Comparison of ENCODE assay signal across 19 mouse cellular contexts in genomic region chr7:37376207-37376606, GRCm38 (mm10).
A peak's percentile ranks its signal among the peaks of the same experiment; 100 is the strongest.
DNase-seq lines count a peak whose midpoint lies in the region; ATAC-seq lines count a peak whose summit lies in the region.
"Had no signal": no experiment of that assay in that cellular context is flagged by ENCODE, and none has a peak within 500 bp of the region (broad histone marks: within the 10 kb centered on the region; RNA-seq: fewer than 3 reads in every experiment).

No protein-coding gene starts in this region.

- 14% methylated on average over 6 of the region's 6 CpGs for WGBS in forebrain, embryonic 10.5 days
- 16% methylated on average over 6 of the region's 6 CpGs for WGBS in forebrain, embryonic 15.5 days
- 6% methylated on average over 6 of the region's 6 CpGs for WGBS in midbrain, embryonic 11.5 days
- 8% methylated on average over 6 of the region's 6 CpGs for WGBS in midbrain, embryonic 16.5 days
- 4% methylated on average over 6 of the region's 6 CpGs for WGBS in limb, embryonic 10.5 days

- H3K4me3 ChIP-seq in forebrain, embryonic 10.5 days: no peak overlapping the region
- H3K4me3 ChIP-seq in forebrain, embryonic 15.5 days: no peak overlapping the region
- H3K4me3 ChIP-seq in midbrain, embryonic 11.5 days (ENCODE audit: low read depth, low read length): no peak overlapping the region
- no peak overlapping the region for H3K4me3 ChIP-seq in midbrain, embryonic 16.5 days (ENCODE audit: low read depth, low read length)
- H3K4me3 ChIP-seq in limb, embryonic 10.5 days: peak overlapping the region; percentile 15
- H3K4me3 ChIP-seq: heart, adult 2 months had no signal

- DNase-seq in forebrain, embryonic 10.5 days (ENCODE audit: extremely low spot score, low spot score): no peak
- DNase-seq in midbrain, embryonic 11.5 days (ENCODE audit: low spot score, missing footprints): peak; percentile 92
- peak; percentile 64 for DNase-seq in limb, embryonic 10.5 days (ENCODE audit: low spot score)
- no peak for DNase-seq in layer of hippocampus, adult 11-12 months (ENCODE audit: low spot score)
- no peak for DNase-seq in thymus, postnatal 25 days
- DNase-seq: adrenal gland, adult 8-10 months; forebrain, postnatal 0 days; gastrocnemius, postnatal 14 days; heart, adult 2 months; kidney, adult 2 months; kidney, postnatal 25 days; layer of hippocampus, adult 9-11 months; lung, adult 2 months; lung, postnatal 4 days; thymus, postnatal 36 days had no signal

- ATAC-seq in forebrain, embryonic 15.5 days (replicated peaks): no peak
- ATAC-seq in midbrain, embryonic 11.5 days (ENCODE audit: low FRiP score): no peak; the same call in 1 of the 2 replicates
- no peak for ATAC-seq in midbrain, embryonic 16.5 days
- ATAC-seq: forebrain, postnatal 0 days had no signal

- peak overlapping the region; percentile 78 for H3K27ac ChIP-seq in forebrain, embryonic 10.5 days
- H3K27ac ChIP-seq in forebrain, embryonic 15.5 days (replicated peaks): no peak overlapping the region
- peak overlapping the region; percentile 40; the same call in 1 of the 2 replicates for H3K27ac ChIP-seq in midbrain, embryonic 11.5 days (ENCODE audit: low read depth, low read length)
- H3K27ac ChIP-seq in midbrain, embryonic 16.5 days (ENCODE audit: low read length): no peak overlapping the region
- H3K27ac ChIP-seq in limb, embryonic 10.5 days: peak overlapping the region; percentile 80
- H3K27ac ChIP-seq: heart, adult 2 months had no signal

- H3K9ac ChIP-seq in forebrain, embryonic 15.5 days (replicated peaks): no peak overlapping the region
- H3K9ac ChIP-seq in midbrain, embryonic 11.5 days (ENCODE audit: low read length): peak overlapping the region; percentile 20
- no peak overlapping the region for H3K9ac ChIP-seq in midbrain, embryonic 16.5 days (ENCODE audit: low read depth, low read length)
- H3K9ac ChIP-seq: forebrain, postnatal 0 days had no signal

- peaks cover 52% of the 10 kb centered on the region for H3K4me1 ChIP-seq in forebrain, embryonic 10.5 days
- H3K4me1 ChIP-seq in forebrain, embryonic 15.5 days: peaks cover 25% of the 10 kb centered on the region
- H3K4me1 ChIP-seq in midbrain, embryonic 11.5 days (ENCODE audit: control insufficient read depth, insufficient read depth, low read length): peaks cover 18% of the 10 kb centered on the region
- peaks cover 10% of the 10 kb centered on the region; the same call in 1 of the 2 replicates for H3K4me1 ChIP-seq in midbrain, embryonic 16.5 days (ENCODE audit: control insufficient read depth, insufficient read depth, low read length)
- H3K4me1 ChIP-seq in limb, embryonic 10.5 days: peaks cover 45% of the 10 kb centered on the region

- H3K27me3 ChIP-seq in forebrain, embryonic 10.5 days (ENCODE audit: poor library complexity, severe bottlenecking): peaks cover 43% of the 10 kb centered on the region
- no peaks in the 10 kb centered on the region for H3K27me3 ChIP-seq in forebrain, embryonic 15.5 days
- H3K27me3 ChIP-seq in midbrain, embryonic 11.5 days (ENCODE audit: control insufficient read depth, insufficient read depth, low read length): no peaks in the 10 kb centered on the region
- H3K27me3 ChIP-seq in midbrain, embryonic 16.5 days (ENCODE audit: control insufficient read depth, insufficient read depth, low read depth, low read length): no peaks in the 10 kb centered on the region
- H3K27me3 ChIP-seq in limb, embryonic 10.5 days (ENCODE audit: low read depth, poor library complexity, severe bottlenecking): peaks cover 36% of the 10 kb centered on the region
- H3K27me3 ChIP-seq: CH12.LX had no signal

- H3K36me3 ChIP-seq in forebrain, embryonic 10.5 days (replicated peaks): no peaks in the 10 kb centered on the region
- no peaks in the 10 kb centered on the region for H3K36me3 ChIP-seq in forebrain, embryonic 15.5 days
- H3K36me3 ChIP-seq in midbrain, embryonic 11.5 days (ENCODE audit: control insufficient read depth, insufficient read depth, low read length): no peaks in the 10 kb centered on the region
- H3K36me3 ChIP-seq in midbrain, embryonic 16.5 days (ENCODE audit: control insufficient read depth, insufficient read depth, low read length): no peaks in the 10 kb centered on the region
- no peaks in the 10 kb centered on the region for H3K36me3 ChIP-seq in limb, embryonic 10.5 days

- no peaks in the 10 kb centered on the region for H3K9me3 ChIP-seq in forebrain, embryonic 10.5 days
- H3K9me3 ChIP-seq in forebrain, embryonic 15.5 days: no peaks in the 10 kb centered on the region
- no peaks in the 10 kb centered on the region for H3K9me3 ChIP-seq in midbrain, embryonic 11.5 days (ENCODE audit: control insufficient read depth, low read length)
- H3K9me3 ChIP-seq in midbrain, embryonic 16.5 days (replicated peaks; ENCODE audit: control insufficient read depth, low read length, poor library complexity, severe bottlenecking): no peaks in the 10 kb centered on the region
- H3K9me3 ChIP-seq in limb, embryonic 10.5 days (replicated peaks): no peaks in the 10 kb centered on the region

- no peak overlapping the region for H3K4me2 ChIP-seq in forebrain, embryonic 15.5 days (replicated peaks)
- no peak overlapping the region for H3K4me2 ChIP-seq in midbrain, embryonic 11.5 days
- no peak overlapping the region for H3K4me2 ChIP-seq in midbrain, embryonic 16.5 days (ENCODE audit: low read length)
- H3K4me2 ChIP-seq: liver, embryonic 11.5 days had no signal

Comparison
In these comparisons a context has a peak if more than half of its experiments do, and no peak if none do; other contexts are left out.
1. H3K27ac ChIP-seq: peak in forebrain, embryonic 10.5 days (single experiment), midbrain, embryonic 11.5 days (single experiment) and limb, embryonic 10.5 days (single experiment); none in forebrain, embryonic 15.5 days (single experiment) and midbrain, embryonic 16.5 days (single experiment).
2. DNase-seq: peak in midbrain, embryonic 11.5 days (single experiment) and limb, embryonic 10.5 days (single experiment); none in forebrain, embryonic 10.5 days (single experiment), layer of hippocampus, adult 11-12 months (single experiment) and thymus, postnatal 25 days (single experiment).